Mouse (Mus musculus): ENCODE measurements around the gene Trim80. TPM values are rescaled to one million over a fixed set of nuclear protein-coding genes. Genes with fewer than 3 reads are reported as not detected.
"Not testable (repeated sequence)": the region's sequence is repeated elsewhere in the genome, so short reads cannot be mapped to it uniquely, and the experiment has no call there.

The Trim80 gene
- total RNA-seq, 2 experiments from 2014 or later = not detected

DNA sequence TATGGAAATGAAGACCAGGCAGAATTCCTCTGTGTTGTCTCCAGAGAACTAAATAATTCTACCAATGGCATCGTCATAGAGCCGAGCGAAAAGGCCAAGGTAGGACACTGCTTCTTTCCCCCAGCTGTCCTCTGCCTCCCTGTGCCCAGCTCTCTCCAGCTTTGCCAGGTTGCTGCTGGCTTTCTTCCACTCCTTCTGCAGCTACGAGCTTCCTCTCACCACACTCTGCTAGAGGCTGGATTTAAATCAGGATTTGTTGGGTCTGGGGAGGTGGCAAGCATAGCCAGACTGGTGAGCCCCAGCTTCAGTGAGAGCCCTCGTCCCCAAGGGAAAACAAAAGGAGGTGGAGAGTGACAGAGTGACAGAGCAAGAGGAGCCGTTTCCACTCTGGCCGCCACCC, 11.0 kb upstream of the Trim80 start:
- DNase-seq = no peak

GRCm38 (mm10) chr11:115430561-115430960, 9.8 kb upstream of the Trim80 start:
- no peak for DNase-seq

DNA sequence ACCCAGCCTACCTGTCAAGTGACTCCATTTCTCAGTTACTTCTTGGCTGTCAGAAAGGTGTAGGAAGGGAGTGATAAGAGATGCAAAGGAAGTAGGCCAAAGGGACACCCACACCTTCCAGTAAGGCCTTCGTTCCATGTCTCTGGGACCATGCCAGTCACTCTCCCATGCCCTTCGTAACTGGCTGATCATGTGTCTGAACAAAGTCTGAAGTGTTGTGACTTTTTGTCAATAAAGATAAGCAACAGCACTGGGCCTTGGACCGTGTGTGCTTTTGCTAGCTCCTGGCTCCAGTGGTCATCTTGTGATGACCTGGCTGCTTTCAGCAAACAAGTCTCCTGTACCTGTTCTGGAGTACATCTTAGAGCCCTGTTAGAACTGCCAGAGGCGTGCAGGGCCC, 7.5 kb upstream of the Trim80 start:
- no peak for DNase-seq

DNA sequence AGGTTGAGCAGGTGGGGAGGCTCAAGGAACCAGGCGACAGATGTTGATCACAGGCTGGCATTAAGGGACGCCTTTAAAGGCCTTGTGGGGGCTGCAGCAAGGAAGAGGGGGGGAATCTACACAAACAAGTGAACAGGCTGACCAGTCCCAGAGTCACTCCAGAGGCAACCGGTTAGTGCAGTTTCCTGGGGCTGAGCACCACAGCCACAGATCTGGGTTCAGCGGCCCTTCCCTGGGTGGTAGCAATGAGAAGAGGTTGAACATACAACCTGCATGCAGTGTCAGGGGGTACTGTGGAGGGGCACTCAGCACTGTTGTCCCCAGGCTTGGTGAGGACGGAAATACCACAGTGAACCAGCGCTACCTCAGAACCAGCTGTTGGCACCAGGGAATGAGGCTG, 7.0 kb upstream of the Trim80 start:
- DNase-seq = no peak

DNA sequence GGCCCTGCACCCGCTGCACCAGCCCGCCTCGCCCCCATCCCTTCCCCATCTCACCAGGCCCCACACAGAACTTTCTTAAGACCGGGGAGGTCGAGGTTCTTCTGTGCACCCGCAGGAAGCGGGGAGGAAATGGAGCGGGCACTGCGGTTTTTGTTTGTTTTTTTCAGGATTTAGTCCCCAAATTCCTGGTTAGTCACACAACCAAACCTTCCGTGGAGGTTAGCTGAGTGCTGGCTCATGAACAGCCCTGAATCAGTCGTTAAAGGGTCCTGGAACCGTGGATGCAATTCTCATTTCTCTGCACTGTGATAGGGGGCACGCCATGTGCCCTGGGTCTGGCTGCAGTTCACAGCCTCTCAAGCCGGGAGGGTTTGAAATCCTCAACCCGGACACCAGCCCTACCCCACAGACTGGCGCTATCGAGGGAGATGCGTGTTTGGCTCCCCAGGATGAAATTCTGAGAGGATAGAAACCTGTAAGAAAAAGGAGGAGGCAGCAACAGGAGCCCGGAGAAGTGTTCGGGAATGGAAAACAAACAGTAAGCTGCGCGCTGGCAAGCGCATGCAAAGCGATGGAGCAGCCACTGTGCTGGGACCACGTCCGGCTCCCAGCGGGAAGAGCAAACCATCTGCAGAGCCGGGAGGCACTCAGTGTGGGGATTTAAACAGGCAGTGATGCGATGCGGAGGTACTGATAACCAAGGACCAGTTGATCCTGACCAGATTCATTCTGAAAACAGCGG, 4.6 kb upstream of the Trim80 start:
- DNase-seq = peak in 1 of 2 experiments; percentile 48

GRCm38 (mm10) chr11:115437571-115438122, 2.7 kb upstream of the Trim80 start:
- no peak for DNase-seq

DNA sequence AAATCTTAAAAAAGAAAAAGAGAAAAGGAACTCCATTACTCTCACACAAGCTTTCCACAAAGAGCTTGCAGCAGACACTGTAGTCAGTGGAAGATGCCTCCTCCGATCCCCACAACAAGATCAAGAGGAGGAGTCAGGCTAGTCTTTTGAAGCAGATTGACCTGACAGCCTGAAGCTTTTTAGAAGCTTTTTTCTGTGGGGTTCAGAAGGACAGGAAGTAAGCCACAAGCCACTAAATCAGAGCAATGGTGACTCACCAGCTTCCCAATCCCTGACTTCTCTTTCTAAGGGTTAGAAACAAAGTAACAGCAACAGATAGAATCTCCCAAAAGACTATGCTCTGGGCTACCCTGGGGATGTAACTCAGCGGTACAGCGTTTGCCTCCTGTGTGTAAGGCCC, 1.0 kb upstream of the Trim80 start:
- no peak for DNase-seq

- DNase-seq = no peak
Measured at GRCm38 (mm10) chr11:115441417-115441816, 1.1 kb downstream of the Trim80 start.

- no peak for DNase-seq
Measured at GRCm38 (mm10) chr11:115446906-115447305, 6.6 kb downstream of the Trim80 start.

DNA sequence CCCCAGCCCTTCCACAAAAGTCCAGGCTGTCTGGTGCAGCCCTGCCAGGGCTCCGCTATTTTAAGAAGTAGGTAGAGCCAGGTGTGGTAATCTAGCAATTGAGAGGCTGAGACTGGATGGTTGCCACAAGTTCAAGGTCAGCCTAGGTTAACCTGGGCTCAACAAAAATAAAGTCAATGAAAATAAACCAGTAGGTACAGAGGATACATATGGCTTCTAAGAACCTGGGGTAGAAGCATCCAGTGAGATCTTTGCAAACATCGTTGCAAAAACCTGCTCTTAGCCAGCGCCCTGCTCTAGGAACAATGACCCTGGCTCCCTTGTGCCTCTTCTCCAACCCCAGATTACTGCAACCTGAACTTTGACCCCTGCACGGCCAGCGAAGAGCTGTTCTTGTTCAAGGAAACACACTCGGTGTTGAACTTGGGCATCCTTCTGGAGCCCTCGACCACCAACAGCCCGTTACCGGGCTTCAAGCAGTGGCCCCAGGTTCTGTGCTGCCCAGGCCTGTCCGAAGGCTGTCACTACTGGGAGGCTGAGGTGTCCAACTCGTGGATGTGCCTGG, 7.1 kb downstream of the Trim80 start:
- DNase-seq = no peak

DNA sequence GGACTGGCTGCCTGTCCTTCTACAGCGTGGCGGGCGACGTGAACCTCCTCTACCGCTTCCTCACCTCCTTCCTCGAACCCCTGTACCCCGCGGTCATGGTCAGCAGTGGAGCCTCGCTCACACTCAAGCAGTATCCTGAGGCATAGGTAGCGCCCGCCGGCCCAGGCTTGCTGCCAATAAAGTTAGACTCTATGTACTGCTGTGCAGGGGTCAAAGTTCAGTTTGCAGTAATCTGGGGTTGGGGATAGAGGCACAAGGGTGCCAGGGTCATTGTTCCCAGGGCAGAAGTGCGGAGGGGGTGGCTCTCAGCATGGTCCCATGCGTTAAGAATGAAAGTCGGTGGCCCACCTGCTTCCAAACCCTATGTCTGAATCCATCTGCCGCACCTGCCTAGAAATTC, 7.7 kb downstream of the Trim80 start:
- DNase-seq = no peak

DNA sequence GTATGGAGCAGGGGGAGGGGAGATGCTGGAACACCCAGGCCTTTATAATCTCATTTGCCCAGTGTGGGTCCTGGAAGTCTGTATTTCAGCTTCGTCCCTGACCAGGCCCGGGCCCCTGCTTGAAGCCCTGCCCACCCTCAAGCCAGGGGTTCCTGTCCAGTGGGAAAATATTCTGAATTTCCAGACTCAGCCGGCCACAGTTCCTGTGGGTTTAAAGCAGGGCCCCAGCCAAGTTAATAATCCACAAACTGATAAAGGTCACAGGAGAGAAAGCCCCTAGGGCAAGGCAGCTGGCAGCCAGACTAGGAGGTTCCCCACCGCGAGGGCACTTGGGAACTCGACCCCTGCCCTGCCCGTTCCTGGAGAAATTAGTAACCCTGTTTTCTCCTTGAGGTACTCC, 8.7 kb downstream of the Trim80 start:
- no peak for DNase-seq

GRCm38 (mm10) chr11:115450176-115450575, 9.8 kb downstream of the Trim80 start:
- no peak for DNase-seq

- DNase-seq = no peak
Measured at GRCm38 (mm10) chr11:115451781-115452241, 11.5 kb downstream of the Trim80 start.

GRCm38 (mm10) chr11:115452281-115452860, 12.0 kb downstream of the Trim80 start:
- DNase-seq = no peak

- no peak for DNase-seq
Measured at GRCm38 (mm10) chr11:115453306-115453705, 13.0 kb downstream of the Trim80 start.

- DNase-seq = not testable (repeated sequence)
Measured at GRCm38 (mm10) chr11:115454822-115455221, 14.5 kb downstream of the Trim80 start.

- no peak for DNase-seq
Measured at GRCm38 (mm10) chr11:115455619-115456018, 15.3 kb downstream of the Trim80 start.

DNA sequence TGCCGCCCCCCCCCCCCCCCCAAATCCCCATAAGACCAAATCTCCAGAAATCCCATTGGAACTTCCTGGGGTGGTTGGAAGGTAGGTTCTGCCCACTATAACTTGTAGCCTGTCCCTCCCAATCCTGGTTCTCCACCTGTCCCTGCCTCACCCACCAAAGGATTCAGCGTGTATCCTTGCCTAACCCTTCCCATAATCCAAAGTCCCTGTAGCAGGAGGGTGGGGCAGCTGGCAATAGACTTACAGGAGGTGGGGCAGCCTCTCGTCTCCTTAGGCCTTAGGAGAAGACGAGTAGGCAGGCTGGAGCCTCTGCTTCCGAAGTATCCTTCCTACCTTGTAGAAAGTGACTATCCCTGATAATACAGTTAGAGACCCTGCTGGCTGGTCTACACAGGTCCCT, 15.8 kb downstream of the Trim80 start:
- DNase-seq = no peak

- no peak for DNase-seq
Measured at GRCm38 (mm10) chr11:115457405-115457804, 17.1 kb downstream of the Trim80 start.

- no peak for DNase-seq
Measured at GRCm38 (mm10) chr11:115460976-115461375, 20.6 kb downstream of the Trim80 start.

GRCm38 (mm10) chr11:115461846-115462242, 21.5 kb downstream of the Trim80 start:
- no peak for DNase-seq

- DNase-seq = no peak
Measured at GRCm38 (mm10) chr11:115462243-115462891, 22.0 kb downstream of the Trim80 start, which contains the start of gene Slc16a5. TSS of gene Slc16a5 (plus strand) at chr11:115462474.

Data from layer of hippocampus, postnatal 36 days (tissue).